Mouse (Mus musculus): ENCODE data around the gene Cps1.

Cps1 gene

DNA sequence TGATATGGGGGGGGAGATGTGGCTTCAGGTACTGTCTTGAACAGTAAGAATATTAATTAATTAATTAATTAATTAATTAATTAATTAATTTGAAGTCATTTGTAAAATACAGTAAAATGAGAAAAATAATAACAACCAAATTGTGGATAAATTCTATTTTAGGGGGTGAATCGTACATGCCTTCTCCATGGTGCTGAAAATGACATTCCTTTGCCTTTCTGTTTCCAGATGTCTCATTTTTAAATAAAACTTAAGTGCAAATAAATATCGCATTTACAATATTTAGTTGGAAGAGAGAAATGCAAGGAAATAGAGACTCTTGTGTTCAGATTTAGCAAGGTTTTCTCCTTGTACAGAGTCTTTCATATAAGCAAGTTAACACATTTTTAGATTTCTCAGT lies 112.0 kb downstream of the Cps1 start:
- in situ Hi-C loops (cut with MboI, MseI) = loop anchor here (10.0 kb wide), 1 partner anchor 1720 kb away; no protein-coding TSS in a partner anchor

DNA sequence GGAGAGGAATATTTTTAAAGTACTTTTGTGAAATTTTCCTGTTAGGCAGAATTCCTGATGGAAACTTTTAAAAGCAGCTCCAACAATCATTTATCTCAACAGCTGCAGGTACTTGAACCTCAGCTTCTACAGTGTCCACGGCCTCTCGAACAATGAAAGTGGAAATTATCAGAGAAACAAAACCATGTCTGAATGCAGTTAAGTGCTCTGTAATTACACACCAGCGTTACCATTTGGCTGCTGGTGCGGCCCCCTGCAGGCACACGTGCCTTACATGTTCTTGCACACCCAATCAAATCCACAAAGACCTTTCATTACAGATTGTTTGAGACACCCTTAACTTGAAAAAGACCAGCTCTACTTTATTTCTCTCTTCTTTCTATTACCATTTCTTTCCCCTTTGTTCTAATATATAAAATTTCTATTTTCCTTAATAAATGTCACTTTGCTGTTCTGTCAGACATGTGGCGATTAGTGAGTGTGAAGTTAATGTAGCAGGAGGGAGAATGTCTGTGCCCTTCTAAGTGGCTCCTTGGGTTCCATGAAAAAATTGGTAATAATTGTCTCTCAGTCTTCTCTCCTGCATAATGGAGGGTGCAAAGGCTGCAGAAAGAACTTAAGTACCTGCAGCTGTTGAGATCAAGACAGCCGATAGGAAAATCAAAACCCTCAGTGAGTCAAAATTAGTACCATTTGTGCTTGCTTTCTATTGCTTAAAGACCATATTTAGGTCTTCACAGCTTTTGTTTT lies 112.8 kb downstream of the Cps1 start:
- in situ Hi-C loops (cut with MboI, MseI) = loop anchor here (10.0 kb wide), 1 partner anchor 1721 kb away; no protein-coding TSS in a partner anchor

DNA sequence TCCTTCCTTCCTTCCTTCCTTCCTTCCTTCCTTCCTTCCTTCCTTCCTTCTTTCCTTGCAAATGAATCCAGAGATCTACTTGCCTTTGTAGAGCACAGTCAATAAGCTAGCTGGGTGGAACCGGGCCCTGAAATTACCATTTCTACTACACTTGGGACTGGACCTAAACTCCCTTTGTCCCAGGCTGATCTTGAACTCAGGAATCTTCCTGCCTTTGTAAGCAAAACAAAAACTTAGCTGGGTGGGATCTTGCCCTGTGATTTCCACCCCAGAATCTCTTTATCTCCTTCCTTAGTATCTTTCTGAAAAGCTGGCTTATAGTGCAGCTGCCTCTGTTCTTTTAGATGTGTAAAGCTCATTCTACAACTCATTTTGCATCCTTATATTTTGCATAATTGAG lies 115.6 kb downstream of the Cps1 start:
- in situ Hi-C loops (cut with MboI, MseI) = loop anchor here (10.0 kb wide), 1 partner anchor 1724 kb away; no protein-coding TSS in a partner anchor

DNA sequence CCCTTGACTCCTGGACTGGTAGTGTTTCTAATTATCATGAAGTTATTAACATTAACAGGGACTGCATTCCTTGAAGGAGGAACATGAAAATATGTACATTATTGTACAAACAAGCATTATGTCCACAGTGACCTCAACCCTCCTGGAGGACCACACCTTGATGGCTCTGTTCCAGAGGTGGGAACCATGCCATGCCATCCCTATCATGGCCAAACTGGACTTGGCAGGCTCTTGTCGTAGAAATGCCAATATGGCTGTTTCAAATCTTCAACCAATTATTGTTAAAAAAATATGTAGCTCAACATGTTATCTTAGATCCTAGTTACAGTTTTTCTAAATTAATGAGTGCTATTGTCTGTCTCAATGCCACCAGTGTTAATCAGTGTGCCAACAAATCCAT lies 116.1 kb downstream of the Cps1 start:
- in situ Hi-C loops (cut with MboI, MseI) = loop anchor here (10.0 kb wide), 1 partner anchor 1724 kb away; no protein-coding TSS in a partner anchor

DNA sequence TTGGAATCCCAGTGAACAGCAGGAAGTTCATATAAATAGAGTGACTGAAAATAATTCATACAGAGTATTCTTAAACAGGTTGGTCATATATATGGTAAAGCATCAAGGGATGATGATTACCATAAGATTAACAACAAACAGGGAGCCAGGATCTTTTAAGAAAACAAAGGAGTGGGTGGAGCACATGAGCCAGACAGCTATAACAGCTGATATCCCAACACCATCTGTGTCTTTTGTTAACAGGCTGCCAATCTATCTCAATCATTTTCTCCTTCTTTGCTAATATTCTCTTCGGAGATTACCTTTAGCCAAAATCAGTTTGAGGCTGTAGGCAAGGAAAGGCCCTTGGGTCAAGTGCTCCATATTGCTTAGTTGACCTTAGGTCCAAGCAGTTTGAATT lies 142.4 kb downstream of the Cps1 start:
- in situ Hi-C loops (cut with MboI, MseI) = no loop called here

DNA sequence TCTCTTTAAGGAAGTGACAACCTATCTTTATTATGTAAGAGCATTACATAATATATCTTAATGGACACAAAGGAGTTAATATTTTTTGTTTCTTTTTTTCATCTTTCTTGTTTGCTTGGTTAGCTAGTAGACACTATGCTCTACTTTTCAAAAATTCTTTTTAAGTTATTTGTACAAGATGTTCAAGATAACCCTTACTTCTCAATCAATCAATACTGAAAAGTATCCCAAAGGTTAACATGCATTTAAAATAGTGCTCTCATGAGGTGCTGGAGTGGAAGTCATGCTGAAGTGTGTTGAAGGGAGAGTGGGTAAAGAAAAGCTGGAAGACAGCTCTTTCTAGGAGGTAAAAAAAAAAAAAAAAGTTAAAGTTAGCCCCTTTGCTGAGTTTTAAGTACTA lies 145.1 kb downstream of the Cps1 start:
- in situ Hi-C loops (cut with MboI, MseI) = no loop called here

DNA sequence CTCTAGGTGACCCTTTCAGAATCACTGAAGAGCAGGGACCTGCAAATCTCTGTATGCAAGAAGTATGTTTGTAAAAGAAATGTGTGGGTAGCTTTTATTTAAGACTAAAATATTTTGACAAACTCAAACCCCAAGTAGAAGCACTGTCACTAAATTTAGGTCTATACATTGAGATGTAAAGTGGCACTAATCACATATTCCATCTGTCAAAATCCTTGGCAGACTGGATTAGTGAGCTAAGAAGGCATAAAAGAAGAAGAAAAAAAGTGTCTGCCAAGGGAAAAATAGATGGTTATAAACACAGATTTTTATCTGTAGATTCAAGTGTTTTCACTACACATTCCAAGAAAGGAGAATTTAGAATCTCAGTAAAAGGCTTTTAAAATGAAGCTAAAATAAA lies 145.6 kb downstream of the Cps1 start:
- in situ Hi-C loops (cut with MboI, MseI) = no loop called here

DNA sequence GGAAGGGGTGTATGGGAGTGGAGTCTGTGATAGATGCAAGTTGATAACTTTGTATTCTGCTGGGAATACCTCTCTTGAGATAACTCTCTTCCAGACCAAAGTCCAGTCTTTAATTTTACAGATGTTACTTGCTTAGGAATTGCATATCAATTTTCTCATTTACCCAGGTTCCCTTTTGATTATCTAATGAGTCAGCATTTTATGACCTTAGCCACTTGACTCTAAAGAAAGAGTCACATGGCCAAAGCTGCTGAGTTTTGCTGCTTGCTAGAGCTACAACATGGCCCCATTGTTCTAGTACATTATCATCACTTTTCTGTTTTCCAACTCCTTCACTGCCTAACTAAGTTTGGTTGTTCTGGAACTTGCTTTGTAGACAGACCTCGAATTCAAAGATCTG lies 153.4 kb downstream of the Cps1 start:
- in situ Hi-C loops (cut with MboI, MseI) = no loop called here

Data from regulatory T cell (primary cell).